Mouse (Mus musculus): ENCODE results near the gene Rnf4.

DNA sequence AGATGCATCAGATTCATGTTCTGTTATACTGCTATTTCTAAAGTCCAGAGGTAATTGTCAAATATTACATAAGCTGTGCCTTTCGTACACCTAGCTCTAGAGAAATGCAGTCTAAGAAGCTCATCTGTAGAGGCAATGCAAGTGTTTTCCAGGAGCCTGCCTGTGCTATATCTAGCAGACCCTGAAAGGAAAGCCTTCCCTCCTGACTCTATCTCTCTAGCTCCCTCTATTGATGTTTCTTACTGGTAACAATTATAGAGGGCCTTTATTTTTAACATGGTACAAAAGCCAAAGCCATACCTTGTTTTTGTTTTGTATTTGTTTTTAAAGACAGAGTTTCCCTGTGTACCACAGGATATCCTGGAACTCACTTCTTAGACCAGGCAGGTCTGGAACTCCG is 61.8 kb downstream of the Rnf4 start:
- TF ChIP-seq POLR2A (IDR thresholded peaks at IDR 0.05; ENCODE audit: borderline replicate concordance, insufficient read depth, low read length) (no peak), CTCF (IDR thresholded peaks at IDR 0.05; ENCODE audit: borderline replicate concordance, insufficient read depth, low read depth, low read length) (no peak)
